Mouse (Mus musculus) kidney, adult 2 months (tissue): ENCODE data around the gene Masp2.

Source experiments
- CTCF ChIP-seq: fragments of 200-500 bp; conservative IDR thresholded peaks from 2 replicates; pipeline ENCODE4 v1.5.1; 2011; ENCODE audit warnings: low read depth, mild to moderate bottlenecking, control low read depth, low read length, moderate library complexity, mixed read lengths; ENCODE audit not compliant: insufficient read depth, insufficient read length
- POLR2A ChIP-seq: fragments of 200-500 bp; IDR thresholded peaks from one replicate; pipeline ENCODE4 v1.6.1; 2011; ENCODE audit warnings: low read depth, low read length, control low read depth

- TF ChIP-seq CTCF (no peak), POLR2A (no peak)
Measured at GRCm38 (mm10) chr4:148656691-148657258, 54.4 kb downstream of the Masp2 start.
